Mouse (Mus musculus): ENCODE results near the gene C8a. TPM values are rescaled to one million over a fixed set of nuclear protein-coding genes. Genes with fewer than 3 reads are reported as not detected.

Gene C8a
- polyA plus RNA-seq, 2 experiments: 10.3 to 12.4 TPM

GRCm38 (mm10) chr4:104766065-104766464 is 110.1 kb downstream of the C8a start, which contains the start of gene C8b:
Gene C8b, plus strand, starts transcription at chr4:104766317.
- Histone ChIP-seq H3K27ac (no peak within 1 kb of the TSS), H3K9ac (replicated peaks) (no peak within 1 kb of the TSS), H3K9me3 (ENCODE audit: control insufficient read depth, low read length) (no peaks in the 10 kb centered on the region), H3K4me2 (ENCODE audit: low read depth) (peak within 1 kb of the TSS; percentile 22), H3K27me3 (ENCODE audit: control insufficient read depth, insufficient read depth, low read length) (no peaks in the 10 kb centered on the region), H3K4me3 (ENCODE audit: insufficient read depth in 1 of 2, low read depth in 2 of 2, low read length in 2 of 2) (peak within 1 kb of the TSS; percentile 14 to 24; a peak in 3 of 4 replicates), H3K4me1 (replicated peaks; ENCODE audit: control insufficient read depth in 2 of 2, insufficient read depth in 2 of 2, low read length in 1 of 2) (peaks cover 0 to 2% of the 10 kb centered on the region in 2 experiments; a peak in 2 of 4 replicates), H3K36me3 (replicated peaks; ENCODE audit: control insufficient read depth, insufficient read depth, low read depth) (no peaks in the 10 kb centered on the region)
- 60% methylated on average over 8 of the region's 8 CpGs for WGBS (ENCODE audit: insufficient replicate concordance)
- TF ChIP-seq CTCF (IDR thresholded peaks at IDR 0.05; ENCODE audit: low read depth) (no peak), EP300 (IDR thresholded peaks at IDR 0.05; ENCODE audit: low read depth) (no peak)
- peak; percentile 39; the same call in 1 of the 2 replicates for ATAC-seq (ENCODE audit: insufficient read depth)
- DNase-seq (ENCODE audit: low read depth in 3 of 3, low spot score in 3 of 3): peak in 1 of 3 experiments; percentile 7

Other genes with a start within 250 kb of the C8a start
- gene C8b, start 110.1 kb downstream of the C8a start, polyA plus RNA-seq (2012; rRNA removed): 16.5 and 21.8 TPM in 2 replicates
- gene C8b, start 110.1 kb downstream of the C8a start, polyA plus RNA-seq (2014; fragmentation: Nextera tagmentation; extraction: Ambion mirVana): 28.4 and 29.1 TPM in 2 replicates
- gene Gm17662, start 19.1 kb downstream of the C8a start, polyA plus RNA-seq (2012; rRNA removed): not detected in 2 replicates
- not detected in 2 replicates for gene Gm17662, start 19.1 kb downstream of the C8a start, polyA plus RNA-seq (2014; fragmentation: Nextera tagmentation; extraction: Ambion mirVana)
- gene Fyb2, start 37.1 kb upstream of the C8a start, polyA plus RNA-seq (2012; rRNA removed): 0.09 and 0.10 TPM in 2 replicates
- gene Fyb2, start 37.1 kb upstream of the C8a start, polyA plus RNA-seq (2014; fragmentation: Nextera tagmentation; extraction: Ambion mirVana): 0.06 and 0.09 TPM in 2 replicates
- gene Prkaa2, start 233.5 kb upstream of the C8a start, polyA plus RNA-seq (2012; rRNA removed): 0.12 and 0.17 TPM in 2 replicates
- 0.19 and 0.40 TPM in 2 replicates for gene Prkaa2, start 233.5 kb upstream of the C8a start, polyA plus RNA-seq (2014; fragmentation: Nextera tagmentation; extraction: Ambion mirVana)